Mouse (Mus musculus) forebrain, embryonic 16.5 days (tissue): Measurements from ENCODE around the gene Ccdc153. TPM values are rescaled to one million over a fixed set of nuclear protein-coding genes. Genes with fewer than 3 reads are reported as not detected.

Experiments used
- ATAC-seq: fragments of 200-750 bp; cut with Nextera tagmentation; 2 replicates; pipeline ENCODE4 v1.8.0; 2017; ENCODE audit warnings: mild to moderate bottlenecking, moderate library complexity
- H3K27ac ChIP-seq: fragments of 300-500 bp; sonication (generic); 2 replicates; pipeline ENCODE4 v1.5.1; 2014; ENCODE audit warnings: low read length, control low read depth
- H3K27me3 ChIP-seq: fragments of 300-500 bp; sonication (generic); replicated peaks from 2 replicates; pipeline ENCODE4 v1.6.1; 2014; ENCODE audit warnings: low read length; ENCODE audit not compliant: control insufficient read depth, insufficient read depth
- H3K36me3 ChIP-seq: fragments of 300-500 bp; sonication (generic); 2 replicates; pipeline ENCODE4 v1.6.1; 2014; ENCODE audit not compliant: control insufficient read depth, insufficient read depth
- H3K4me1 ChIP-seq: fragments of 300-500 bp; sonication (generic); replicated peaks from 2 replicates; pipeline ENCODE4 v1.6.1; 2014; ENCODE audit warnings: low read length; ENCODE audit not compliant: control insufficient read depth, insufficient read depth
- H3K4me2 ChIP-seq: fragments of 300-500 bp; sonication (generic); 2 replicates; pipeline ENCODE4 v1.6.1; 2014; ENCODE audit warnings: mild to moderate bottlenecking, low read length, control low read depth
- H3K4me3 ChIP-seq: fragments of 300-500 bp; sonication (generic); replicated peaks from 2 replicates; pipeline ENCODE4 v1.5.1; 2014; ENCODE audit warnings: mild to moderate bottlenecking, low read length, control low read depth
- H3K9ac ChIP-seq: fragments of 300-500 bp; sonication (generic); replicated peaks from 2 replicates; pipeline ENCODE4 v1.6.1; 2014; ENCODE audit warnings: low read depth, low read length, control low read depth
- H3K9me3 ChIP-seq: fragments of 300-500 bp; sonication (generic); 2 replicates; pipeline ENCODE4 v1.6.1; 2016; ENCODE audit warnings: low read length; ENCODE audit not compliant: control insufficient read depth
- WGBS: fragments of 180-500 bp; shearing (Covaris S2); extraction: QIAGEN DNeasy Blood & Tissue Kit; methylation state at CpG from one replicate; pipeline ENCODE4 v1.1.7; 2014; 5-methylcytosine and 5-hydroxymethylcytosine counted together
- polyA plus RNA-seq: library from polyadenylated mRNA; unstranded; fragments of >200 nt; fragmentation: Nextera tagmentation; extraction: Ambion mirVana; gene quantifications from 2 replicates; pipeline ENCODE4 v1.2.1, GENCODE M21; 2015

Gene Ccdc153
- polyA plus RNA-seq, 1 experiment from 2014 or later: not detected

GRCm38 (mm10) chr9:44267319-44268026 is 27.0 kb downstream of the Ccdc153 start:
- Histone ChIP-seq H3K4me3 (peak overlapping the region; percentile 45), H3K9me3 (peaks cover 3% of the 10 kb centered on the region; the same call in 1 of the 2 replicates), H3K9ac (peak overlapping the region; percentile 71), H3K27ac (peak overlapping the region; percentile 0; the same call in 1 of the 2 replicates), H3K4me1 (peaks cover 20% of the 10 kb centered on the region), H3K36me3 (no peaks in the 10 kb centered on the region), H3K27me3 (no peaks in the 10 kb centered on the region), H3K4me2 (peak overlapping the region; percentile 52)
- 7% methylated on average over 23 of the region's 23 CpGs for WGBS
- ATAC-seq: peak; percentile 24; the same call in 1 of the 2 replicates

GRCm38 (mm10) chr9:44268027-44268360 is 27.5 kb downstream of the Ccdc153 start:
- peak; percentile 75 for ATAC-seq
- H3K27me3 ChIP-seq: no peaks in the 10 kb centered on the region
- peak overlapping the region; percentile 52 for H3K4me2 ChIP-seq
- peak overlapping the region; percentile 45 for H3K4me3 ChIP-seq
- peaks cover 20% of the 10 kb centered on the region for H3K4me1 ChIP-seq
- H3K36me3 ChIP-seq: no peaks in the 10 kb centered on the region
- H3K9ac ChIP-seq: peak overlapping the region; percentile 71
- 5% methylated on average over 28 of the region's 28 CpGs for WGBS
- H3K9me3 ChIP-seq: peaks cover 3% of the 10 kb centered on the region; the same call in 1 of the 2 replicates
- no peak overlapping the region for H3K27ac ChIP-seq

- ATAC-seq: 0 out of 2 replicates have a peak, but pooled peaks have one; percentile 15
- no peaks in the 10 kb centered on the region for H3K27me3 ChIP-seq
- H3K9ac ChIP-seq: peak within 1 kb of the TSS; percentile 71
- H3K27ac ChIP-seq: peak within 1 kb of the TSS; percentile 0; the same call in 1 of the 2 replicates
- peaks cover 20% of the 10 kb centered on the region for H3K4me1 ChIP-seq
- WGBS: 88% methylated on average over 6 of the region's 6 CpGs
- H3K36me3 ChIP-seq: no peaks in the 10 kb centered on the region
- H3K4me3 ChIP-seq: peak within 1 kb of the TSS; percentile 45
- H3K9me3 ChIP-seq: peaks cover 3% of the 10 kb centered on the region; the same call in 1 of the 2 replicates
- H3K4me2 ChIP-seq: peak within 1 kb of the TSS; percentile 52
These were observed 28.0 kb downstream of the Ccdc153 start, which contains the start of gene Nlrx1 for GRCm38 (mm10) chr9:44268432-44268831. Gene Nlrx1, minus strand, starts transcription at chr9:44268599.

- no peak for ATAC-seq
- 90% methylated on average over 3 of the region's 3 CpGs for WGBS
- Histone ChIP-seq H3K36me3 (no peaks in the 10 kb centered on the region), H3K27me3 (no peaks in the 10 kb centered on the region), H3K4me1 (peaks cover 20% of the 10 kb centered on the region), H3K4me3 (no peak overlapping the region), H3K27ac (no peak overlapping the region), H3K4me2 (no peak overlapping the region), H3K9me3 (peaks cover 3% of the 10 kb centered on the region; the same call in 1 of the 2 replicates), H3K9ac (no peak overlapping the region)
These were observed 28.6 kb downstream of the Ccdc153 start for GRCm38 (mm10) chr9:44269077-44269476.

- Histone ChIP-seq H3K4me3 (no peak overlapping the region), H3K9ac (no peak overlapping the region), H3K36me3 (no peaks in the 10 kb centered on the region; the same call in 1 of the 2 replicates), H3K27ac (no peak overlapping the region), H3K4me2 (no peak overlapping the region), H3K27me3 (no peaks in the 10 kb centered on the region), H3K4me1 (peaks cover 20% of the 10 kb centered on the region), H3K9me3 (peaks cover 3% of the 10 kb centered on the region; the same call in 1 of the 2 replicates)
- no peak for ATAC-seq
- WGBS: 81% methylated on average over 4 of the region's 4 CpGs
These were observed 29.5 kb downstream of the Ccdc153 start for GRCm38 (mm10) chr9:44269973-44270372.

GRCm38 (mm10) chr9:44283183-44283582 is 42.7 kb downstream of the Ccdc153 start:
- H3K27me3 ChIP-seq: no peaks in the 10 kb centered on the region
- peaks cover 6% of the 10 kb centered on the region; the same call in 1 of the 2 replicates for H3K36me3 ChIP-seq
- H3K4me3 ChIP-seq: no peak overlapping the region
- no peak overlapping the region for H3K27ac ChIP-seq
- H3K9me3 ChIP-seq: no peaks in the 10 kb centered on the region
- no peak overlapping the region for H3K4me2 ChIP-seq
- 77% methylated on average over 5 of the region's 5 CpGs for WGBS
- ATAC-seq: no peak
- H3K4me1 ChIP-seq: peaks cover 14% of the 10 kb centered on the region
- H3K9ac ChIP-seq: no peak overlapping the region

- H3K4me2 ChIP-seq: peak overlapping the region; percentile 95
- no peak for ATAC-seq
- WGBS: 12% methylated on average over 6 of the region's 6 CpGs
- peaks cover 8% of the 10 kb centered on the region for H3K36me3 ChIP-seq
- no peaks in the 10 kb centered on the region for H3K27me3 ChIP-seq
- peaks cover 26% of the 10 kb centered on the region for H3K4me1 ChIP-seq
- H3K9me3 ChIP-seq: no peaks in the 10 kb centered on the region
- H3K9ac ChIP-seq: peak overlapping the region; percentile 27; the same call in 1 of the 2 replicates
- peak overlapping the region; percentile 4 for H3K4me3 ChIP-seq
- H3K27ac ChIP-seq: no peak overlapping the region
These were observed 45.9 kb downstream of the Ccdc153 start for GRCm38 (mm10) chr9:44286256-44286850.

GRCm38 (mm10) chr9:44287003-44287400 is 46.5 kb downstream of the Ccdc153 start:
- H3K36me3 ChIP-seq: peaks cover 10% of the 10 kb centered on the region
- peak overlapping the region; percentile 70 for H3K4me3 ChIP-seq
- H3K27ac ChIP-seq: no peak overlapping the region
- peaks cover 26% of the 10 kb centered on the region for H3K4me1 ChIP-seq
- H3K9me3 ChIP-seq: no peaks in the 10 kb centered on the region
- ATAC-seq: peak; percentile 13
- 7% methylated on average over 11 of the region's 11 CpGs for WGBS
- peak overlapping the region; percentile 95 for H3K4me2 ChIP-seq
- H3K27me3 ChIP-seq: no peaks in the 10 kb centered on the region
- H3K9ac ChIP-seq: peak overlapping the region; percentile 90

- Histone ChIP-seq H3K4me3 (peak overlapping the region; percentile 70), H3K9me3 (no peaks in the 10 kb centered on the region), H3K36me3 (peaks cover 13% of the 10 kb centered on the region), H3K9ac (peak overlapping the region; percentile 90), H3K4me1 (peaks cover 26% of the 10 kb centered on the region), H3K4me2 (peak overlapping the region; percentile 95), H3K27me3 (no peaks in the 10 kb centered on the region), H3K27ac (peak overlapping the region; percentile 51)
- peak; percentile 61 for ATAC-seq
- under 1% methylated on average over 47 of the region's 47 CpGs for WGBS
These were observed 47.1 kb downstream of the Ccdc153 start for GRCm38 (mm10) chr9:44287401-44288075.
